Mouse (Mus musculus): ENCODE results near the gene Mcf2l. TPM values are rescaled to one million over a fixed set of nuclear protein-coding genes. Genes with fewer than 3 reads are reported as not detected.

Mcf2l gene
- total RNA-seq (2021) = 10 to 100 TPM; 43.0 to 52.5 TPM
- long read RNA-seq, experiment 1, partial matches to known transcripts = 9 of 19 reads
- long read RNA-seq, experiment 1, other reads (novel, unspliced or antisense) = 9 of 19 reads
- long read RNA-seq, experiment 2, full-length matches to known transcripts = 2 of 19 reads
- long read RNA-seq, experiment 2, partial matches to known transcripts = 2 of 19 reads
- long read RNA-seq, experiment 2, other reads (novel, unspliced or antisense) = 15 of 19 reads

- DNase-seq = peak; percentile 67
These were observed at the start of gene Mcf2l for GRCm38 (mm10) chr8:12873357-12874046. TSS of gene Mcf2l (plus strand) at chr8:12873806.

- DNase-seq = no peak
These were observed 49.0 kb upstream of the Mcf2l start for GRCm38 (mm10) chr8:12824562-12824961.

- DNase-seq = no peak
These were observed 48.4 kb upstream of the Mcf2l start for GRCm38 (mm10) chr8:12825236-12825635.

GRCm38 (mm10) chr8:12825686-12826237 is 47.8 kb upstream of the Mcf2l start:
- no peak for DNase-seq

GRCm38 (mm10) chr8:12827124-12827523 is 46.5 kb upstream of the Mcf2l start:
- peak; percentile 17 for DNase-seq

- no peak for DNase-seq
These were observed 45.3 kb upstream of the Mcf2l start for GRCm38 (mm10) chr8:12828298-12828697.

- no peak for DNase-seq
These were observed 44.2 kb upstream of the Mcf2l start for GRCm38 (mm10) chr8:12829381-12829780.

- DNase-seq = no peak
These were observed 41.7 kb upstream of the Mcf2l start for GRCm38 (mm10) chr8:12831659-12832589.

- DNase-seq = no peak
These were observed 40.0 kb upstream of the Mcf2l start for GRCm38 (mm10) chr8:12833616-12834015.

GRCm38 (mm10) chr8:12840834-12841233 is 32.8 kb upstream of the Mcf2l start:
- no peak for DNase-seq

GRCm38 (mm10) chr8:12842342-12842995 is 31.1 kb upstream of the Mcf2l start:
- DNase-seq = no peak

GRCm38 (mm10) chr8:12844347-12844950 is 29.2 kb upstream of the Mcf2l start:
- no peak for DNase-seq

- no peak for DNase-seq
These were observed 27.2 kb upstream of the Mcf2l start for GRCm38 (mm10) chr8:12846447-12846846.

GRCm38 (mm10) chr8:12851241-12851640 is 22.4 kb upstream of the Mcf2l start:
- DNase-seq = no peak

- no peak for DNase-seq
These were observed 17.6 kb upstream of the Mcf2l start for GRCm38 (mm10) chr8:12856038-12856437.

- no peak for DNase-seq
These were observed 10.5 kb upstream of the Mcf2l start for GRCm38 (mm10) chr8:12863061-12863460.

- no peak for DNase-seq
These were observed 10.0 kb upstream of the Mcf2l start for GRCm38 (mm10) chr8:12863608-12864007.

GRCm38 (mm10) chr8:12865790-12866189 is 7.8 kb upstream of the Mcf2l start:
- DNase-seq = no peak

GRCm38 (mm10) chr8:12869661-12870060 is 3.9 kb upstream of the Mcf2l start:
- DNase-seq = no peak

- no peak for DNase-seq
These were observed 3.0 kb upstream of the Mcf2l start for GRCm38 (mm10) chr8:12870656-12871055.

GRCm38 (mm10) chr8:12871461-12871860 is 2.1 kb upstream of the Mcf2l start:
- DNase-seq = no peak

- DNase-seq = no peak
These were observed 636 bp upstream of the Mcf2l start for GRCm38 (mm10) chr8:12872983-12873356.

All from adrenal gland, postnatal 10 days (tissue).